Mouse (Mus musculus): ENCODE results near the gene Mesp1. TPM values are rescaled to one million over a fixed set of nuclear protein-coding genes. Genes with fewer than 3 reads are reported as not detected.

Mesp1 gene
- polyA plus RNA-seq, 1 experiment, result not detected

- no peak overlapping the region for H3K27ac ChIP-seq (ENCODE audit: insufficient read depth, low read length)
- no peak for DNase-seq
- TF ChIP-seq CTCF (IDR thresholded peaks at IDR 0.05; ENCODE audit: borderline replicate concordance, insufficient read depth, low read depth, low read length) (no peak), POLR2A (IDR thresholded peaks at IDR 0.05; ENCODE audit: borderline replicate concordance, insufficient read depth, low read length) (no peak)
- no peaks in the 10 kb centered on the region for H3K27me3 ChIP-seq (ENCODE audit: control insufficient read depth, insufficient read depth, low read length)
- no peaks in the 10 kb centered on the region for H3K4me1 ChIP-seq (ENCODE audit: control insufficient read depth, insufficient read depth, low read length)
- no peak overlapping the region for H3K4me3 ChIP-seq (replicated peaks; ENCODE audit: insufficient read depth, low read depth, low read length)
- WGBS, result 93% methylated on average over 9 of the region's 9 CpGs
These were observed 49.5 kb downstream of the Mesp1 start for GRCm38 (mm10) chr7:79744051-79744450.

- Histone ChIP-seq H3K27ac (ENCODE audit: insufficient read depth, low read length) (no peak within 1 kb of the TSS), H3K4me3 (replicated peaks; ENCODE audit: insufficient read depth, low read depth, low read length) (peak within 1 kb of the TSS; percentile 55), H3K27me3 (ENCODE audit: control insufficient read depth, insufficient read depth, low read length) (no peaks in the 10 kb centered on the region), H3K4me1 (ENCODE audit: control insufficient read depth, insufficient read depth, low read length) (no peaks in the 10 kb centered on the region)
- WGBS, result 3% methylated on average over 46 of the region's 46 CpGs
- no peak for TF ChIP-seq CTCF (IDR thresholded peaks at IDR 0.05; ENCODE audit: borderline replicate concordance, insufficient read depth, low read depth, low read length)
- TF ChIP-seq POLR2A (IDR thresholded peaks at IDR 0.05; ENCODE audit: borderline replicate concordance, insufficient read depth, low read length), result no peak
- DNase-seq, result peak; percentile 75
These were observed 50.7 kb downstream of the Mesp1 start, which contains the start of the genes Pex11a and Wdr93 for GRCm38 (mm10) chr7:79742659-79743536. Pex11a (minus strand) TSS chr7:79743131. Wdr93 (plus strand) TSS chr7:79743163.

GRCm38 (mm10) chr7:79742277-79742658 lies 51.3 kb downstream of the Mesp1 start:
- H3K4me3 ChIP-seq (replicated peaks; ENCODE audit: insufficient read depth, low read depth, low read length), result peak overlapping the region; percentile 55
- WGBS, result 28% methylated on average over 11 of the region's 11 CpGs

More at GRCm38 (mm10) chr7:79742277-79742658, 51.3 kb downstream of the Mesp1 start:
- Histone ChIP-seq H3K4me1 (ENCODE audit: control insufficient read depth, insufficient read depth, low read length) (no peaks in the 10 kb centered on the region), H3K27ac (ENCODE audit: insufficient read depth, low read length) (no peak overlapping the region), H3K27me3 (ENCODE audit: control insufficient read depth, insufficient read depth, low read length) (no peaks in the 10 kb centered on the region)
- no peak for TF ChIP-seq CTCF (IDR thresholded peaks at IDR 0.05; ENCODE audit: borderline replicate concordance, insufficient read depth, low read depth, low read length)
- no peak for TF ChIP-seq POLR2A (IDR thresholded peaks at IDR 0.05; ENCODE audit: borderline replicate concordance, insufficient read depth, low read length)
- no peak for DNase-seq

Other genes with a start within 250 kb of the Mesp1 start
- gene Rhcg, start 176.1 kb downstream of the Mesp1 start, polyA plus RNA-seq (2012; rRNA removed), result 0.13 and 0.19 TPM in 2 replicates
- 0.05 and 0.10 TPM in 2 replicates for gene Ticrr, start 133.6 kb downstream of the Mesp1 start, polyA plus RNA-seq (2012; rRNA removed)
- 1.4 TPM in 2 replicates for gene Kif7, start 78.1 kb downstream of the Mesp1 start, polyA plus RNA-seq (2012; rRNA removed)
- gene Plin1, start 60.9 kb downstream of the Mesp1 start, polyA plus RNA-seq (2012; rRNA removed), result 0.10 and 0.36 TPM in 2 replicates
- gene Pex11a, start 50.7 kb downstream of the Mesp1 start, polyA plus RNA-seq (2012; rRNA removed), result 9.1 and 10.5 TPM in 2 replicates
- gene Wdr93, start 50.6 kb downstream of the Mesp1 start, polyA plus RNA-seq (2012; rRNA removed), result 0.23 and 0.27 TPM in 2 replicates
- 0.15 and 0.17 TPM in 2 replicates for gene Mesp2, start 16.9 kb upstream of the Mesp1 start, polyA plus RNA-seq (2012; rRNA removed)
- 3.0 and 3.3 TPM in 2 replicates for gene Anpep, start 67.3 kb upstream of the Mesp1 start, polyA plus RNA-seq (2012; rRNA removed)
- gene Ap3s2, start 126.9 kb upstream of the Mesp1 start, polyA plus RNA-seq (2012; rRNA removed), result 45.7 and 46.6 TPM in 2 replicates
- 22.5 and 22.8 TPM in 2 replicates for gene Arpin, start 141.6 kb upstream of the Mesp1 start, polyA plus RNA-seq (2012; rRNA removed)
- 10.9 and 11.0 TPM in 2 replicates for gene Zfp710, start 231.0 kb upstream of the Mesp1 start, polyA plus RNA-seq (2012; rRNA removed)